Mouse (Mus musculus) hematopoietic stem cell, adult 5-6 weeks (primary cell): ENCODE data around the gene Zc3hav1. TPM values are rescaled to one million over a fixed set of nuclear protein-coding genes. Genes with fewer than 3 reads are reported as not detected.
"Not testable (repeated sequence)": the region's sequence is repeated elsewhere in the genome, so short reads cannot be mapped to it uniquely, and the experiment has no call there.

Experiments
- ATAC-seq, 2 experiments: fragments of 125-278 bp in 1 of 2; replicated peaks in 1 of 2; 2 replicates each; pipeline ENCODE4 v1.8.0; 2016 to 2017; ENCODE audit warnings: inconsistent platforms in 2 of 2, mild to moderate bottlenecking in 2 of 2, moderate number of reproducible peaks in 2 of 2, low read depth in 1 of 2, moderate TSS enrichment in 1 of 2; ENCODE audit not compliant: low FRiP score in 2 of 2, poor library complexity in 2 of 2, severe bottlenecking in 2 of 2, insufficient read depth in 1 of 2, low TSS enrichment in 1 of 2
- total RNA-seq: library from RNA; stranded (forward); fragments of 172-1452, 232-1000 nt; gene quantifications from 2 replicates; pipeline ENCODE4 v1.2.3, GENCODE M21; 2017

The Zc3hav1 gene
- total RNA-seq = 59.7 and 61.6 TPM in 2 replicates

- peak; percentile 79 to 82 for ATAC-seq
Observed at GRCm38 (mm10) chr6:38353811-38354722, at the start of gene Zc3hav1. Gene Zc3hav1 (minus strand): TSS chr6:38354603.

- no peak for ATAC-seq
Observed at GRCm38 (mm10) chr6:38389671-38390070, 35.3 kb upstream of the Zc3hav1 start.

GRCm38 (mm10) chr6:38381129-38381771 lies 26.8 kb upstream of the Zc3hav1 start, which contains the start of gene Ttc26:
Gene Ttc26 (plus strand): TSS chr6:38381469.
- ATAC-seq = peak; percentile 96 to 99

- no peak for ATAC-seq
Observed at GRCm38 (mm10) chr6:38380764-38381128, 26.3 kb upstream of the Zc3hav1 start.

- ATAC-seq = no peak
Observed at GRCm38 (mm10) chr6:38374271-38374670, 19.9 kb upstream of the Zc3hav1 start.

GRCm38 (mm10) chr6:38369945-38370344 lies 15.5 kb upstream of the Zc3hav1 start:
- no peak for ATAC-seq

- no peak for ATAC-seq
Observed at GRCm38 (mm10) chr6:38364121-38364520, 9.7 kb upstream of the Zc3hav1 start.

- ATAC-seq = no peak
Observed at GRCm38 (mm10) chr6:38363370-38363769, 9.0 kb upstream of the Zc3hav1 start.

- no peak for ATAC-seq
Observed at GRCm38 (mm10) chr6:38361937-38362336, 7.5 kb upstream of the Zc3hav1 start.

GRCm38 (mm10) chr6:38361065-38361464 lies 6.7 kb upstream of the Zc3hav1 start:
- no peak for ATAC-seq

- peak in 1 of 2 experiments; percentile 45; a peak in 1 of 4 replicates for ATAC-seq
Observed at GRCm38 (mm10) chr6:38359736-38360499, 5.5 kb upstream of the Zc3hav1 start.

GRCm38 (mm10) chr6:38359044-38359735 lies 4.8 kb upstream of the Zc3hav1 start:
- ATAC-seq = not testable (repeated sequence)

GRCm38 (mm10) chr6:38358253-38359027 lies 4.0 kb upstream of the Zc3hav1 start:
- ATAC-seq = no peak

GRCm38 (mm10) chr6:38357603-38358252 lies 3.3 kb upstream of the Zc3hav1 start:
- no peak for ATAC-seq

GRCm38 (mm10) chr6:38356661-38357433 lies 2.4 kb upstream of the Zc3hav1 start:
- ATAC-seq = not testable (repeated sequence)
